Mouse (Mus musculus) kidney, postnatal 4 days (tissue): ENCODE measurements around the gene Csrp3.

Experiments
- DNase-seq, 2 experiments: peaks; one replicate each; pipeline ENCODE4 v3.0.0; 2021; ENCODE audit warnings: mixed read lengths in 2 of 2

The Csrp3 gene

GRCm38 (mm10) chr7:48864671-48865458 lies 17.0 kb upstream of the Csrp3 start:
- no peak for DNase-seq

- no peak for DNase-seq
Observed at GRCm38 (mm10) chr7:48864199-48864598, 16.4 kb upstream of the Csrp3 start.

GRCm38 (mm10) chr7:48861796-48862195 lies 14.0 kb upstream of the Csrp3 start:
- no peak for DNase-seq

- DNase-seq: no peak
Observed at GRCm38 (mm10) chr7:48860948-48861347, 13.1 kb upstream of the Csrp3 start.

- DNase-seq: no peak
Observed at GRCm38 (mm10) chr7:48859362-48859761, 11.5 kb upstream of the Csrp3 start.

GRCm38 (mm10) chr7:48858257-48858656 lies 10.4 kb upstream of the Csrp3 start:
- no peak for DNase-seq

GRCm38 (mm10) chr7:48855461-48855860 lies 7.6 kb upstream of the Csrp3 start:
- no peak for DNase-seq

- no peak for DNase-seq
Observed at GRCm38 (mm10) chr7:48853496-48853895, 5.7 kb upstream of the Csrp3 start.

- DNase-seq: no peak
Observed at GRCm38 (mm10) chr7:48851529-48852104, 3.8 kb upstream of the Csrp3 start.

- no peak for DNase-seq
Observed at GRCm38 (mm10) chr7:48846755-48847154, 1.1 kb downstream of the Csrp3 start.

- DNase-seq: no peak
Observed at GRCm38 (mm10) chr7:48845213-48845973, 2.4 kb downstream of the Csrp3 start.

- no peak for DNase-seq
Observed at GRCm38 (mm10) chr7:48843541-48843940, 4.3 kb downstream of the Csrp3 start.

- DNase-seq: no peak
Observed at GRCm38 (mm10) chr7:48842353-48842752, 5.5 kb downstream of the Csrp3 start.

GRCm38 (mm10) chr7:48841538-48841937 lies 6.3 kb downstream of the Csrp3 start:
- DNase-seq: no peak

GRCm38 (mm10) chr7:48840545-48840944 lies 7.3 kb downstream of the Csrp3 start:
- no peak for DNase-seq

- DNase-seq: no peak
Observed at GRCm38 (mm10) chr7:48838434-48838833, 9.4 kb downstream of the Csrp3 start.

- DNase-seq: no peak
Observed at GRCm38 (mm10) chr7:48836949-48837348, 10.9 kb downstream of the Csrp3 start.

GRCm38 (mm10) chr7:48834989-48835626 lies 12.7 kb downstream of the Csrp3 start:
- DNase-seq: no peak

GRCm38 (mm10) chr7:48834371-48834970 lies 13.4 kb downstream of the Csrp3 start:
- DNase-seq: no peak

- DNase-seq: no peak
Observed at GRCm38 (mm10) chr7:48832735-48833134, 15.1 kb downstream of the Csrp3 start.

GRCm38 (mm10) chr7:48830395-48830794 lies 17.4 kb downstream of the Csrp3 start:
- no peak for DNase-seq

GRCm38 (mm10) chr7:48829177-48829910 lies 18.5 kb downstream of the Csrp3 start:
- DNase-seq: no peak
